Mouse (Mus musculus) liver, embryonic 13.5 days (tissue): ENCODE data around the gene Ptn. TPM values are rescaled to one million over a fixed set of nuclear protein-coding genes. Genes with fewer than 3 reads are reported as not detected.

Source experiments
- ATAC-seq: fragments of 200-750 bp; cut with Nextera tagmentation; 2 replicates; pipeline ENCODE4 v1.8.0; 2017; ENCODE audit warnings: low read depth, mild to moderate bottlenecking, moderate number of reproducible peaks, moderate library complexity
- DNase-seq: peaks from one replicate; pipeline ENCODE4 v3.0.0; 2022
- H3K27ac ChIP-seq: fragments of 300-500 bp; sonication (generic); 2 replicates; pipeline ENCODE4 v1.5.1; 2015; ENCODE audit warnings: moderate library complexity, mild to moderate bottlenecking, inconsistent platforms
- H3K27me3 ChIP-seq: fragments of 300-500 bp; sonication (generic); 2 replicates; pipeline ENCODE4 v1.6.1; 2015; ENCODE audit warnings: mild to moderate bottlenecking, inconsistent platforms
- H3K36me3 ChIP-seq: fragments of 300-500 bp; sonication (generic); 2 replicates; pipeline ENCODE4 v1.6.1; 2015; ENCODE audit warnings: mild to moderate bottlenecking, inconsistent platforms
- H3K4me1 ChIP-seq: fragments of 300-500 bp; sonication (generic); replicated peaks from 2 replicates; pipeline ENCODE4 v1.6.1; 2015; ENCODE audit warnings: inconsistent platforms
- H3K4me2 ChIP-seq: fragments of 300-500 bp; sonication (generic); 2 replicates; pipeline ENCODE4 v1.6.1; 2015; ENCODE audit warnings: inconsistent platforms, mild to moderate bottlenecking, moderate library complexity
- H3K4me3 ChIP-seq: fragments of 300-500 bp; sonication (generic); replicated peaks from 2 replicates; pipeline ENCODE4 v1.5.1; 2015; ENCODE audit warnings: mild to moderate bottlenecking, inconsistent platforms
- H3K9ac ChIP-seq: fragments of 300-500 bp; sonication (generic); 2 replicates; pipeline ENCODE4 v1.6.1; 2015; ENCODE audit warnings: mild to moderate bottlenecking, inconsistent platforms
- H3K9me3 ChIP-seq: fragments of 300-500 bp; sonication (generic); replicated peaks from 2 replicates; pipeline ENCODE4 v1.6.1; 2016; ENCODE audit warnings: inconsistent platforms
- WGBS: fragments of 180-500 bp; shearing (Covaris S2); methylation state at CpG from one replicate; pipeline ENCODE4 v1.1.7; 2015; ENCODE audit not compliant: insufficient replicate concordance; 5-methylcytosine and 5-hydroxymethylcytosine counted together
- microRNA-seq: library from miRNA; unstranded; fragments of <30 nt; microRNA quantifications from one replicate; pipeline ENCODE4, GENCODE M21; 2016
- polyA plus RNA-seq: library from polyadenylated mRNA; unstranded; fragments of >200 nt; fragmentation: Nextera tagmentation; extraction: Ambion mirVana; gene quantifications from 2 replicates; pipeline ENCODE4 v1.2.1, GENCODE M21; 2015

Gene Ptn
- polyA plus RNA-seq, 1 experiment from 2014 or later, result 39.9 TPM

DNA sequence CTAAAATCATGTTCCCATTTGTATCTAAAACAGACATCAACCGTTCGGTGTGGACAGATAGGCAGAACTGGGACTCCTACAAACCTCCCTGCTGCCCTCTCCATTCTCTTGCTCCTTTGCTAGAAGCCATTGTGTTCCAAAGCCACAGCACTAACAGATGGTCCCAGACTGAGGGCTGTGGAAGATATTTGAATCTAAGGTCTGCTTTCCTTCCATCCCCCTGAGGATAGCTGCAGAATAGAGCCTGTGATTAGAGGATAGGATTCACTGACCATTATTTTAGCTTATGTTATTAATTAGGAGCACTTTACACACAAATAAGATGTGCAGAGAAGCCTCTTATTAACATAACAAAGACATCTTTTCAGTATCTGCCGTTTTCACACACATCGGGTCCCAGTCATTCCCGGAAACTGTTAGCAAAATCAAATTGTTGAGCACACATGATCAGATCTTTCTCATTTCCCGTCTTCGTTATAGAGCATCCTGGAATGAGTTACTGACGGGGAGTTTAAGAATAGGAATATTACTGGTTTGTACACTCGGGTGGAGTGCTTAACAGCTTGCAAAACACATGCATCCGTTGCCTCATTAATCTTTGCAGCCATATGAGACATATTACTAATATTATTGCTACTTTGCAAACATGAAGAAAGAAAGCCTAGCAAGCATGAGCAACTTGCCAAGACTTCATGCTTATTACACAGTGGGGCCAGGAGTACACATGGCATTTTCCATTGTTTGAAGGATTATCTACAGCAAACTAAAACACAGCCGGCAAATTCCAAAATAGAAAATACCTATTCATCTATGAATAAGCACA lies 137.4 kb downstream of the Ptn start:
- no peaks in the 10 kb centered on the region for H3K4me1 ChIP-seq
- ATAC-seq, result no peak
- 78% methylated on average over 11 of the region's 11 CpGs for WGBS
- H3K27ac ChIP-seq, result no peak overlapping the region
- H3K36me3 ChIP-seq, result no peaks in the 10 kb centered on the region
- H3K4me3 ChIP-seq, result no peak overlapping the region
- H3K9me3 ChIP-seq, result no peaks in the 10 kb centered on the region
- no peak for DNase-seq
- H3K27me3 ChIP-seq, result no peaks in the 10 kb centered on the region
- no peak overlapping the region for H3K9ac ChIP-seq
- no peak overlapping the region for H3K4me2 ChIP-seq

DNA sequence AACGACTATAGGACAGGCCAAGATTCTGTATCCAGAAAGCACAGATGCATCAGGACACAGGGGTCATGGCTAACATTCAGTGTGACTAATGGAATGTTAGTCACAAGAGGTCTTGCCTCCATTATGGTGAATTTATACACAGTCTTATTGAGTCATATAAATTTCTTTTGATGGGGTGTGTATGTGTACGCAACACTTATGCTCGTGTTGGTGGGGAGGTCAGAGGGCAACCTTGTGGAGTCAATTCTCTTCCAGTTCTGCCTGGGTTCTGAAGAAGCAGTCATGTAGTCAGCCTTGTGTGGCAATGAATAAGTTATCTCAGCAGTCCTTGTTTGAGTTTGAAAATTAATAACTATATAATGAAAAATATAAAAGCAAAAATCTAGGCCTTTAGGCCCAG lies 138.7 kb downstream of the Ptn start:
- no peak for DNase-seq
- WGBS, result 59% methylated on average over 3 of the region's 3 CpGs
- no peak overlapping the region for H3K4me2 ChIP-seq
- H3K36me3 ChIP-seq, result no peaks in the 10 kb centered on the region
- no peaks in the 10 kb centered on the region for H3K9me3 ChIP-seq
- no peak overlapping the region for H3K9ac ChIP-seq
- no peak overlapping the region for H3K27ac ChIP-seq
- H3K4me1 ChIP-seq, result no peaks in the 10 kb centered on the region
- no peak overlapping the region for H3K4me3 ChIP-seq
- ATAC-seq, result no peak
- H3K27me3 ChIP-seq, result no peaks in the 10 kb centered on the region

Small RNAs within 50 kb of the gene (microRNA-seq; reads per million reads assigned to microRNA genes)
- not detected for gene Gm25111
